Mouse (Mus musculus): ENCODE measurements around the gene Nr2e1. TPM values are rescaled to one million over a fixed set of nuclear protein-coding genes. Genes with fewer than 3 reads are reported as not detected.

Gene Nr2e1
- total RNA-seq, 1 experiment from 2014 or later = not detected

DNA sequence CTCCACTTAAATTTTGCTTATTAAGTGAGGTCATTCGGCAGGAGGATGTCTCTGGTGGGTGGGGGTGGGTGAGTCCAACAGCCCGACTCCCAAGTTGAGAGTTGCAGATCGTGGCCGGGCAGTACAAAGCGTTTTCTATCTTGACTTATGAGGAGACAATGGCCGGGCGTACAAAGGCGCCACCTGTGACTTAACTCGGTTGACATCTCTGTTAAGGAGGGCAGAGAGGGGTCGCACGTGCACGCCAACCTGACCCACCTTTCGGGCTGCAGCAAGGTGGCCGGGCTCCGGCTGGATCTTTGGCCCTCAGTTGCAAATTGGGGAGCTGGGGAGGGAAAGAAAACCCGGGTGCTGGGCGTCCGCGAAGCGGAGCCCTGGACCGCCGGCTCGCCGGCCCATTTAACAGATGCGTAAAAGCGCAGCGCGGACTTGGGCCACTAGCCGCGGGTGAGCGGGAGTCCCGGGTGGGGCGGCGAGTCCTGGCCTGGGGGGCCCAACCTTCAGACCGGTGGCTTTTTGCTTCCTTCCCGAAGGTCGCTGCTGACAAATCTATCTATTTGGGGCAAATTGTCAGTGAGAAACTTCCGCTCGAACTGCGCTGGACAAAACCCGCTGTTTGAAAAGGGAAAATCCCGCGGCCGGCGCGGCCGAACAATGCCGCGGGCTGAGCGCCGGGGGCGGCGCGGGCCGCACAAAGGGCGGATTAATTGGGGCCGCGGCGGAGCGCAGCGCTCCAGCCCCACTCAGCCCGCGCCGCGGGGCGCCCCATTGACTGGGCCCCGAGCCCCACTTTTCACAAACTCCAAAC is 8.0 kb upstream of the Nr2e1 start:
- ATAC-seq (replicated peaks in 1 of 2; ENCODE audit: insufficient read depth in 1 of 2, low FRiP score in 2 of 2, low TSS enrichment in 1 of 2, low read depth in 1 of 2, poor library complexity in 2 of 2, severe bottlenecking in 2 of 2) = no peak

DNA sequence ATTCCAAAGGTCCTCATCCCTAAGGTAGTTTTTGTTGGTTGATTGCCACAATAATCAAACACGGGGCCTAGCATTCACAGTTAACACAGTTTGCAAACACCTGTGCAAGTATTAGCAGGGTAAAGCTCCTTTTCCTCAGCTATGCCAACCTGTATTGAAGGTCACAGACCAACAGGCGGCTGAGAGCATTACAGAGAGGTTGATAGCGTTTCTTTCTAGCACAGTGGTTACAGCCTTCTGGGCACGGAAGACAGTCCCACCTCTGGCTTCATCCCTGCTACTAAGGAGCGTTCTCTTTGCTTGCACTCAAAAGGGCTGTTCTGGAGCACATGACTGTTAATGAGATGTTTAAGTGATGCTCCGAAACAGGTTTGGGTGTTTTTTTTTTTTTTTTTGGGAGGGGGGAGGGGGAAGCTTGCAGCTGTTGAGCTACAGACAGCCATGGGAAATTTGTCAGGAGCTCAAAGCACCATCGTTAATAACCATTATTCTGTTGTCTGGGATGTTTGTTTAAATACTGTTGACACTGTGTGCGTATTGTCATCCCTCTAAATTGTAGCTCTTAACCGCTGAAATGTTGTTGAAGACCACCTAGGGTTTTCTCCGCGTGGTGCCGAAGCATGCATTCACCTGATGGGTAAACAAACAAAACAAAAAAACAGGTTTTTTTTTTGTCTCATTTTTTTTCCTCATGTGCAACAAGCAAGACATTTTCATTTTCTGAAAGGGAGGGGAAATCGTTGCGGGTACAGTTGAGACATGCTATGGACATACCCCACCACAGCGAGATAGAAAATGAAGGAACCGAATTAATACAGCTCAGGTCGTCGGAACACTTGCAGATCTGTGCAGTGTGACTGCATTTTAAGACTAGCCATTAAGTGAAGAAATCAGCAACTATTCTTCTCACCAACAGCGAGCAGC is 7.1 kb upstream of the Nr2e1 start:
- ATAC-seq (replicated peaks in 1 of 2; ENCODE audit: insufficient read depth in 1 of 2, low FRiP score in 2 of 2, low TSS enrichment in 1 of 2, low read depth in 1 of 2, poor library complexity in 2 of 2, severe bottlenecking in 2 of 2) = no peak

DNA sequence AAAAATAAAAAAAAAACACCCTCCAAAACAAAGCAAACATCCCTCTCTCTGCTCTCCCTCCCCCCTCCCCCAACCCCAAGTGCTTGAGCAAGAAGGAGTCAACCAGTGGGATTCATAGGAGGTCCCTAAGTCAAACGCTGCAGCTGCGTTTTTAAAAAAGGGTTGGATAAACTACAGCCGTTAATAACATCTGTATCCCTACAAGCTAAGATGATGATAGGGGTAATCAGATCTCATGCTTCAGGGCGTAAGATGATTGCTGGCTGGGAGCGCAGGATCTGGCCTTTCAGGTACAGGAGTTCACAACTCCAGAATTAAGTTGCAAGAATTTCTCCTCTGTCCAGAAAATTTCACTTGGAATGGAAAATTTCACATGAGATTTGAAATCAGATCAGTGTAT is 6.1 kb upstream of the Nr2e1 start:
- ATAC-seq (replicated peaks in 1 of 2; ENCODE audit: insufficient read depth in 1 of 2, low FRiP score in 2 of 2, low TSS enrichment in 1 of 2, low read depth in 1 of 2, poor library complexity in 2 of 2, severe bottlenecking in 2 of 2) = no peak

DNA sequence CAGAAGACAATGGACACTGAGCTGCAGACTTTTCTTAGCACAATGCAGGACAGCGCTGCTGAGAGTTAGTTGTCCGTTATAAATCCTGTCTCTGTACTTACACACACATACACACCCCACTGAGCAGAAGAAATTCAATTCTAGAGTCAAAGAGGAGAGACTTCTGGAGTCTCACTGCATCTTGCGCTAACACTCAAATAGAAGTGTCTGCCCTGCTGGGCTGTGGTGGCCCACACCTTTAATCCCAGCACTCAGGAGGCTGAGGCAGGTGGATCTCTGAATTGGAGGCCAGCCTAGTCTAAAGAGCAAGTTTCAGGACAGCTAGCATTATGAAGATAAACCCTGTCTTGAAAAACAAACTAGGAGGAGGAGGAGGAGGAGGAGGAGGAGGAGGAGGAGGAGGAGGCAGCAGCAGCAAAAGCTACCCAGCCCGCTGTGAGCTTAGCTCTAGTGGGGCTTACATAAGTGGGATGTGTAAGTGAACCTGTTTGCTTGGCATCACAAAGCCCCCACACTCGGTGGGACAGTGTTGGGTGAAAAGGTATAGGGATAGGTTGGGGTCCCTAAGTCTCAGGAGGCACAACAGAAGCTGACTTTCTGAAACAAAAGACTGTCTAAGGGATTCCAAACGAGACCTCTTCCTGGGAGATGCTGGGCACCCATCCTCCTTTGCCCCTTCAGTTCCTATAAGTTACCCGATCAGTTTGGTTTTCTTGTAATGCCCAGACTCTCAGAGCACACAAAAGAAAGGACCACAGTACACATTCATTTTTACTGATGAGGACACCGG is 4.7 kb upstream of the Nr2e1 start:
- no peak for ATAC-seq (replicated peaks in 1 of 2; ENCODE audit: insufficient read depth in 1 of 2, low FRiP score in 2 of 2, low TSS enrichment in 1 of 2, low read depth in 1 of 2, poor library complexity in 2 of 2, severe bottlenecking in 2 of 2)

DNA sequence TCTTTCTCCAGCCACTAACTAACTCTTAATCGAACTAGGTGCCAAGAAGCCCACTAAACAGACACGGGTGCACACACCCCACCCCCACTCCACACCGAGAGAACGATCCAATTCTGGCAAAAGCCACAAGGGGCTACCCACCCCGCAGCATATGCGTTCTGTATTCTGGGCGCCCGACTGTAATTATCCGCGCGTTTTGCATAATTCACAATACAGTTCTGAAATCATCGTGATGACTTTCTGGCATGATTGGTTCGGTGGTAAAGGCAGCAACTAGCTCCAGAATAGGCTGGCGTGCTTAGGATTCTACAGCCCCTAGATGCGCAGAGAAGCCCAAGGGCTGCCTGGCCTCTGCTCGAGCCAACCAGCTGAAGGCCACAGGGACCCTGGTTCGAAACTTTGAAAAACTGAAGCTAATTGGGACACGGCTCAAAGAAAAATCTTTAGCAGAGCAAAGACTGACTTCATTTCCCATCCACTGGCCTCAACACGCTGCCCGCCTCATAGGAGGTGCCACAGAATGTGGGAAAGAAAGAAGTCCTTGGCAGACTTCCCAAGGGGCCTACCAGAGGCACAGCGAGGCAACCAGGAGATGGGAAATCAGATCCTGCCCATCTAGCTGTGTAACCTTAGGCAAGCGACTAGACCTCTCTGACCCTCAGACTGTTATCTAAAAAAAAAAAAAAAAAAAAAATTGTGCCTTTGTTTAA is 2.3 kb upstream of the Nr2e1 start:
- ATAC-seq (replicated peaks in 1 of 2; ENCODE audit: insufficient read depth in 1 of 2, low FRiP score in 2 of 2, low TSS enrichment in 1 of 2, low read depth in 1 of 2, poor library complexity in 2 of 2, severe bottlenecking in 2 of 2) = no peak

DNA sequence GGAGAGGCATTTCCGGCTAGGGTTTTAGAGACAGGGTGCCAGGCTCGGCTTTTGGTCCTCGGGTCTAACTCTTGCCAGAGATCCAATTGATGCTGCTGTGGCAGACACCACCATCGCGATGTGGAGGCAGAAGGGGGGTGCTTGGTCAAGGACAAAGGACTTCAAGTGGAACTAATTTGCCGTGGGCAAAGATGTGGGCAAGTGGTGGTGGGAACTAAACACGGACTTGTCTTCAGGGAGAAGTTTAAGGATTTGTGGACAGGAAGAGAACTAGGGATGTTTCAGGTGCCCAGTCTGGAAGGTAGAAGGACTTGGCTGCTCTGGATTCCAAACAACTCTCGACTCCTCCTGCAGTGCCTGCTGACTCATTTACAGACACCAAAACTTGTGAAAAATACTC is 1.7 kb upstream of the Nr2e1 start:
- no peak for ATAC-seq (replicated peaks in 1 of 2; ENCODE audit: insufficient read depth in 1 of 2, low FRiP score in 2 of 2, low TSS enrichment in 1 of 2, low read depth in 1 of 2, poor library complexity in 2 of 2, severe bottlenecking in 2 of 2)

DNA sequence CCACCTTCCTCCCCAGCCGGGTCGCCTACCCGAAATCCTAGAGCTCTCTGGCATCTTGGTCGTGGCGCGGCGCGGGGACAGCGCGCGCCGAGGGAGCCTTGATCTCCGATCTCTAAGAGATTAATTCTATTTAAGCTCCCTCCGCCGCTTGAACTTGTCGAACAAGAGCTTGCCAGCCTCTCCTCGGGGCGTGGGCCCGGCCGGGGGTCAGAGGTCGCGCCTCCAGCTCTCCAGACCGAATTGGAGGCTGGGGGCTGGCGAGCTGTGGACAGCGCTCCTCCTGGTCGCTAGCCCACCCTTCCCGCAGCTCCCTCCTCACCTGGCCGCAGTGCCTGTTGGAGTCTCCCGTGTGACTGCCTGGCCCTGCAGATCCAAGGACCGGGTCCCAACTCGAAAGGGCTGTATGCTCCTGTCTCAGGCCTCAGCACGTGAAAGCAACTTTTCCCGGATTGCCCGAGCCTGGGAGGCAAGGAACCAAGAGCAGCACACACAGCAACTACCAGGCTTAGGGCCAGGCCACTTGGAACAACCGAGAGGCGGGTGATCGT is 1.1 kb upstream of the Nr2e1 start:
- ATAC-seq (replicated peaks in 1 of 2; ENCODE audit: insufficient read depth in 1 of 2, low FRiP score in 2 of 2, low TSS enrichment in 1 of 2, low read depth in 1 of 2, poor library complexity in 2 of 2, severe bottlenecking in 2 of 2) = no peak

DNA sequence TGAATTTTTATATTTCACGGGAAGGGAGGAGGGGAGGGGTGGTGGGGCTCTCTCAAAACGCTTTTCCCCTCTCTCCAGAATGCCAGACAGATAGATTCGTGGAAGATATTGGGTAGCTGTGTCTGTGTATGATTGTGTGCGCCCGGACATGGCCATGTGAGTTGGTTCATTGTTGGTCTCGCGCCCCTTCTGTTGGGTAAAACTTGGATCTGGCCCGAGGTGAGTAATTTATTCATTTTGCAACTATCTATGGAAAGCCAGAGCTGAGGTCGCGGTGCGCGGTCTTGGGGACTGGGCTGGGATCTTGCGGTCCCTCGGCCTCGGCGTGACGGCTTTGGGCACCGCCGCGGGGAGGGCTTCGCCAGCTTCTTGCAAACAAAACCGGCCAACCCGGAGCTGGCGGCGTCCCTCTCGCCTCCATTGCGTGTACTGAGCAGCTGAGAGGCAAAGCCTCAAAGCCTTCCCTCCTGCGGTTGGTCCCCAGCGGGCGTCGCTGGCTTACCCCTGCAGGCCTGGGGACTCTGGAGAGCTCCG is 537 bp upstream of the Nr2e1 start:
- no peak for ATAC-seq (replicated peaks in 1 of 2; ENCODE audit: insufficient read depth in 1 of 2, low FRiP score in 2 of 2, low TSS enrichment in 1 of 2, low read depth in 1 of 2, poor library complexity in 2 of 2, severe bottlenecking in 2 of 2)

DNA sequence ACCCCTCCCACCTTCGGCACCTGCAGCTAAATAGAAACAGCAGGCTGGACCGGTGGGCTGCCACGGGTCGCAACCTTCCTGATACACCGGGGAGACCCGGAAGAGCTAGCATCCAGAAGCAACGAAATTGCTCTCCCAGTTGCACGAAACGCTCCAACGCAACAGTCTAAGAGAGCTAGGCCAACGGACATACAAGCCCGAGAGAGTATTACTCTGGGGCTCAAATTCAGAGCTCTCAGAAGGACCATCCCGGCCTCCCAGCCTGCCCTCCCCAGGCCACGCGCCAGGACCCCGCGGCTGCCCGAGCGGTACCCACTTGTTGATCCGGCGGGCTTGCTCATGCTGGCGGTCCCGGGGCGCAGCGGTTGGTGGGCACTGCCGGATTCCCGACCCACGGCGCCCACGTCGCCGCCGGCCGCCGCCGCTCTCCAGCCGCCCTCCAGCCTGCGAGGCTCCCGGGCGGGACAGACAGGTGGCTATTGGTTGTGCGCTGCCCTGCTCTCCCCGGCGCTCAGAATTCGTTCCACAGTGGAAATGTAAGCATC is 794 bp downstream of the Nr2e1 start:
- ATAC-seq (replicated peaks in 1 of 2; ENCODE audit: insufficient read depth in 1 of 2, low FRiP score in 2 of 2, low TSS enrichment in 1 of 2, low read depth in 1 of 2, poor library complexity in 2 of 2, severe bottlenecking in 2 of 2) = no peak

DNA sequence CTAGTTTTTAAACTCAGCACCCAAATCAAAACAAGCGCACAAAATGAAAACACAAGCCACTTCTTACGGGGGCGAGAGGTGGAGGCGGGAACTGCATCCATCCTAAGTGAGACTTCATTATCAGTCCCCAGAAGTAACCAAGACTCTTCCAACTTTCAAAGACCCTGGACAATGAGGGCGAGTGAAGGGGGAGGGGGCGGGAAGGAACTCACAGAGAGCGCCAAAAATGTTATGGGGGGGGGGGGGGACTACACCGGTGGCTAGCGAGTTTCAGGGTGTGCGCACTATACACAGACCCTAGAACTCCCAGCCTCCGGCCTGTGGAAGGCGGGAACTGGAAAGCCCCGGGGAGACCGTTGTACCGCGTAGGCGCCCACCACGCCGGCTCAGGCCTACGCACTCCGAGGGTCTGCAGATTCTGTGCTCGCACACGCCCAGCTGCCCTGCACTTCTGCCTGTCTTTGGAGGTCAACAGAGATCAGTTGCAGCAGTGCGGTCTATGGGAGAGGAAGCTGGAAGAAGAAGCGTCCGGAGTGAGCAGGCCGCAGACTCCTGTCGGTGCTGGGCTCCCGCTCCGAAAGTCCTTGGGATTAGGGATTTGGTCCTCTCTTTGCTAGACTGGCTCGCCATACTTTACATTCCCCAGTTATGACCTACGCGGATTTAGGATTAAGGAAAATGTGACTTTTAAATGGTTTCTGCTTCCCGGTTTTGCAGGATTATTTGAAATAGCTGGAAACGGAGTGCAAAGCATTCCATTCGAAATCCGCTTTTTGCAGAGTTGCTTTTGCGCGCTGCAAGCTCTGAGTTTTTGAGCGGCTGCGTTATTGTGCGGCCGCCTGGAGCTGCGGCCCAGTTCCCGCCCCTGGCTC is 1.5 kb downstream of the Nr2e1 start:
- ATAC-seq (replicated peaks in 1 of 2; ENCODE audit: insufficient read depth in 1 of 2, low FRiP score in 2 of 2, low TSS enrichment in 1 of 2, low read depth in 1 of 2, poor library complexity in 2 of 2, severe bottlenecking in 2 of 2) = no peak

DNA sequence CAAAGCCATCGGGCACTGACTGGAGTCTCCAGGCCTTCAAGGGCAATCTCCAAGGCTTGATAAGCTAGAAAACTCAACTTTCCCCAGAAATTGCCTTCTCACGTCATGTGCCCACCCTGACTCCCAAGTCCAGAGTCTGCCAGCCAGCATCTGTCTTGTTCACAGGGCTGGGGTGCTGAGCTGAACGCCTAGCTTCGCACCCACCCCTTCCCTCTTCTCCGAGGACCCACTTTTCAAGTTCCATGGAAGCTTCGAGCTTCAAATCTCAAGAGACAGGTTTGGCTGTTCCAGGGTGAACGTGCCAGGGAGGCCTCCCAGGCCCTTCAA is 2.5 kb downstream of the Nr2e1 start:
- ATAC-seq (replicated peaks in 1 of 2; ENCODE audit: insufficient read depth in 1 of 2, low FRiP score in 2 of 2, low TSS enrichment in 1 of 2, low read depth in 1 of 2, poor library complexity in 2 of 2, severe bottlenecking in 2 of 2) = no peak

DNA sequence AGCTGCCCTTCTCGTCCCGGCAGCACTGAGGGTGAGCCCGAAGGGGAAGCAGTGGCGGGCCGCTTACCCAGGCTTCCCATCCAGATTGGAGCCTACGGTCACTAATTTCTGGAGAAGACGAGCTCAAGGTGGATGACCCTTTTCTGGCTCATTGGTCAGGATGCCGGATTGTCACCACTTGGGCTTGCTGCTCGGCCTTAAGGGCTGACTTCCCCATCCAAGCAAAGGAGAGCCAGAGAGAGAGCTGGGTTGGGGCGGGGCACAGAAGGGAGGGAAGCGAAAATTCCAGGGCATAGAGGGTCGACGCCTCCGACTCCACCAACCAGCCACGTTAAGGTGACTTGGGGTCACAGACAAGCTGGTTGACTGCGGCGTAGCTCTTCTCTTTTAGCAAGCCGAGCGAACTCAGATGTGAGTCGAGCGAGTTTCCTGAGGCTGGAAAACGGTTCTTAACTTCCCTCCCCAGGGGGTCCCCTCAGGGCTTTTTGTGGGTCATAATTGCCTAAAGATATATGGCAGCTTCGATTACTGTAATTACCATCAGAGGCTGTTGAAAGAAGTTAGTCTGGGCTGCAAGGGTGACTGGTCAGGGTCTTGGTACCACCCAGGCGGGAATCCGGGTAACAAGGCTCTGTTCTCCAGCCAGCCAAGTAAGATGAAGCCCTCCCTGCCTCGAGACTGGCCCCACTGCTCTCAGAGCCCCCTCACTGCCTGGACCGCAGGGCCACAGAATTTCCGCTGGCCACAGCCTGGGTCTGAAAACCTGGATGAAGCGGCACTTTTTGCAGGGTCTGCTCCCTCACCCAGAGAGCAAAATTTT is 3.1 kb downstream of the Nr2e1 start:
- ATAC-seq (replicated peaks in 1 of 2; ENCODE audit: insufficient read depth in 1 of 2, low FRiP score in 2 of 2, low TSS enrichment in 1 of 2, low read depth in 1 of 2, poor library complexity in 2 of 2, severe bottlenecking in 2 of 2) = no peak

DNA sequence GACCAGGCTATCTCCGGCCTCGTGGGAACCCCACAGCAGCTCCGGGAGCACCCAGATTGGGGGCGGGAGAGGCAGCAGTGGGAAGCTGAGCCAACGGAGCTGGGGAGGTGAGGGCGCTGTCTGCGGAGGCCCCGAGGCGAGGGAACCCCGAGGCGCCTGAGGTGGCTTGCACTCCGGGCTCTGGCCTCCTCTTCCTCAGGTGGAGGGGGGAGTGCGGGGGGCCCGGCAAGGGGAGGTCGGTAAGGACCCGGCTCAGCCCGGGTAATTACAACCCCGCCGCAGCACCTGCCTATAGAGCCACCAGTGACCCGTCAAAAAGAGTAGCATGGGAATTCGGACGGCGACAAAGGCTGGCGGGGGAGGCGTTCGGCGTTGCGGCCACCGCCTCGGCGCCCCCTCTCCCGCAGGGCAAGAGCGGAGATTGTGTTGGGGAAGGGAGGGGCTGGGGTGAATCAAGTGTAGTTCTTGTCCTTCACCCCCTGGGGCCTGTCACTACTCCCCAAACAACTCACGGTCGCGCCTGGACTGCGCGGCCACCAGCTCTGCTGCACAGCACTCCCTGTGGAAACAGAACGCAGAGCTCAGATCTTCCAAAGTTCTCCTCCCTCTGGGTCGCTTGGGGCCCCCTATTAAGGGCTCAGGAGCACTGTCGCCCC is 3.8 kb downstream of the Nr2e1 start:
- ATAC-seq (replicated peaks in 1 of 2; ENCODE audit: insufficient read depth in 1 of 2, low FRiP score in 2 of 2, low TSS enrichment in 1 of 2, low read depth in 1 of 2, poor library complexity in 2 of 2, severe bottlenecking in 2 of 2) = no peak

DNA sequence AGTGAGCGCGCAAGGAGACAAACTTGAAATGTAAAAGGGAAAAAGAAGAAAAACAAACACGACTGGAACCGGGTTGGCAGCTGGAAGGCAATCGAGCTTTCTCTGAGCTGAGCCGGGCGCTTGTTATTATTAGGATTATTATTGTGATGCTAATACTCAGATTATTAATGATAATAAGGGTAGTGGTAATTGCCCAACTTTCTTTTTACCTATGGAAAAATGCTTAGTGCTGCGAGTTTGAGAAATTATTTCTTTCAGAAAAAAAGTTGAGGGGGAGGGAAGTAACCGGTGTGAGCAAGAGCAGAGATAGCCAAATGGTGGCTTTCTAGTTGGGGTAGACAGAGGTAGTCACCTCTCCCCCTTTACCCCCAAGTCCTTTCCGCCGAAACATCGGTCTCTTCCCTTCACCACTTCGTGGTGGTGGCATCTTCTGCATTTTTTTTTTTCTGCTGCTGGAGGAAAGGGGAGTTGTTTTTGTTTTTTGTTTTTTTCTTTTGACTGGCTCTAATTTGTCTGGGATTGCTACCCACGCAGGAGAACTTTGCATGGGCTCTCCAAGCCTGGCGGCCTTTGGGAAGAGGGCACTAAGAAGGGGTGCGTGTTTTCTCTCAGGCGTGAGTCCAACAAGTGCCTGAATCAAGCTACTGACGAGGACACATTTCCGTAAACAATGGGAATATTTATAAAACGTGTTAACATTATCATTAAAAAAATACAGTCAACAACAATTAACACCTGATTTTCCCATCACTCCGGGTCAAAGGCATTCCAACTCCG is 4.5 kb downstream of the Nr2e1 start:
- ATAC-seq (replicated peaks in 1 of 2; ENCODE audit: insufficient read depth in 1 of 2, low FRiP score in 2 of 2, low TSS enrichment in 1 of 2, low read depth in 1 of 2, poor library complexity in 2 of 2, severe bottlenecking in 2 of 2) = no peak

Data from hematopoietic stem cell, adult 5-6 weeks (primary cell).